Mouse (Mus musculus): Measurements from ENCODE around the gene Selenos.

The Selenos gene

GRCm38 (mm10) chr7:66118046-66118445 lies 38.6 kb downstream of the Selenos start:
- no peak for DNase-seq (ENCODE audit: low read depth in 1 of 2, low spot score in 2 of 2)

GRCm38 (mm10) chr7:66118796-66119195 lies 39.3 kb downstream of the Selenos start:
- no peak for DNase-seq (ENCODE audit: low read depth in 1 of 2, low spot score in 2 of 2)

- DNase-seq (ENCODE audit: low read depth in 1 of 2, low spot score in 2 of 2), result no peak
Observed at GRCm38 (mm10) chr7:66120139-66120538, 40.7 kb downstream of the Selenos start.

- DNase-seq (ENCODE audit: low read depth in 1 of 2, low spot score in 2 of 2), result no peak
Observed at GRCm38 (mm10) chr7:66120702-66121396, 41.4 kb downstream of the Selenos start.

GRCm38 (mm10) chr7:66124551-66124968 lies 45.1 kb downstream of the Selenos start:
- no peak for DNase-seq (ENCODE audit: low read depth in 1 of 2, low spot score in 2 of 2)

- DNase-seq (ENCODE audit: low read depth in 1 of 2, low spot score in 2 of 2), result peak in 1 of 2 experiments; percentile 31
Observed at GRCm38 (mm10) chr7:66125368-66125767, 45.9 kb downstream of the Selenos start.

- DNase-seq (ENCODE audit: low read depth in 1 of 2, low spot score in 2 of 2), result no peak
Observed at GRCm38 (mm10) chr7:66127951-66128645, 48.6 kb downstream of the Selenos start.

GRCm38 (mm10) chr7:66128857-66129256 lies 49.4 kb downstream of the Selenos start:
- DNase-seq (ENCODE audit: low read depth in 1 of 2, low spot score in 2 of 2), result no peak

GRCm38 (mm10) chr7:66130296-66130695 lies 50.8 kb downstream of the Selenos start:
- no peak for DNase-seq (ENCODE audit: low read depth in 1 of 2, low spot score in 2 of 2)

- no peak for DNase-seq (ENCODE audit: low read depth in 1 of 2, low spot score in 2 of 2)
Observed at GRCm38 (mm10) chr7:66131776-66132421, 52.5 kb downstream of the Selenos start.

- no peak for DNase-seq (ENCODE audit: low read depth in 1 of 2, low spot score in 2 of 2)
Observed at GRCm38 (mm10) chr7:66134154-66134553, 54.7 kb downstream of the Selenos start.

GRCm38 (mm10) chr7:66135644-66136043 lies 56.2 kb downstream of the Selenos start:
- DNase-seq (ENCODE audit: low read depth in 1 of 2, low spot score in 2 of 2), result peak in 1 of 2 experiments; percentile 12

GRCm38 (mm10) chr7:66136187-66136586 lies 56.7 kb downstream of the Selenos start:
- no peak for DNase-seq (ENCODE audit: low read depth in 1 of 2, low spot score in 2 of 2)

- DNase-seq (ENCODE audit: low read depth in 1 of 2, low spot score in 2 of 2), result no peak
Observed at GRCm38 (mm10) chr7:66137309-66137708, 57.9 kb downstream of the Selenos start.

- no peak for DNase-seq (ENCODE audit: low read depth in 1 of 2, low spot score in 2 of 2)
Observed at GRCm38 (mm10) chr7:66138301-66138700, 58.9 kb downstream of the Selenos start.

- DNase-seq (ENCODE audit: low read depth in 1 of 2, low spot score in 2 of 2), result no peak
Observed at GRCm38 (mm10) chr7:66138878-66139277, 59.4 kb downstream of the Selenos start.

Data from monocyte, adult 2 months (primary cell).